Mouse (Mus musculus) liver (tissue): Measurements from ENCODE around the gene Defb10.
"Not testable (repeated sequence)": the region's sequence is repeated elsewhere in the genome, so short reads cannot be mapped to it uniquely, and the experiment has no call there.

Source experiments
- DNase-seq: peaks from one replicate; pipeline ENCODE4 v3.0.0-alpha.2; 2020; ENCODE audit warnings: mixed read lengths

Gene Defb10

GRCm38 (mm10) chr8:21858586-21858985 is at the start of gene Defb10:
TSS of gene Defb10 (plus strand) at chr8:21858901.
- not testable (repeated sequence) for DNase-seq

GRCm38 (mm10) chr8:21885321-21885720 is 26.6 kb downstream of the Defb10 start, which contains the start of gene Defb9:
TSS of gene Defb9 (minus strand) at chr8:21885421.
- not testable (repeated sequence) for DNase-seq

GRCm38 (mm10) chr8:21906290-21906689 is 47.6 kb downstream of the Defb10 start, which contains the start of gene Defb11:
TSS of gene Defb11 (minus strand) at chr8:21906412.
- not testable (repeated sequence) for DNase-seq
